Mouse (Mus musculus): Measurements from ENCODE around the gene Dixdc1. TPM values are rescaled to one million over a fixed set of nuclear protein-coding genes. Genes with fewer than 3 reads are reported as not detected.

Gene Dixdc1
- polyA plus RNA-seq (2015; fragmentation: Nextera tagmentation; extraction: Ambion mirVana): 37.8 and 41.0 TPM in 2 replicates

DNA sequence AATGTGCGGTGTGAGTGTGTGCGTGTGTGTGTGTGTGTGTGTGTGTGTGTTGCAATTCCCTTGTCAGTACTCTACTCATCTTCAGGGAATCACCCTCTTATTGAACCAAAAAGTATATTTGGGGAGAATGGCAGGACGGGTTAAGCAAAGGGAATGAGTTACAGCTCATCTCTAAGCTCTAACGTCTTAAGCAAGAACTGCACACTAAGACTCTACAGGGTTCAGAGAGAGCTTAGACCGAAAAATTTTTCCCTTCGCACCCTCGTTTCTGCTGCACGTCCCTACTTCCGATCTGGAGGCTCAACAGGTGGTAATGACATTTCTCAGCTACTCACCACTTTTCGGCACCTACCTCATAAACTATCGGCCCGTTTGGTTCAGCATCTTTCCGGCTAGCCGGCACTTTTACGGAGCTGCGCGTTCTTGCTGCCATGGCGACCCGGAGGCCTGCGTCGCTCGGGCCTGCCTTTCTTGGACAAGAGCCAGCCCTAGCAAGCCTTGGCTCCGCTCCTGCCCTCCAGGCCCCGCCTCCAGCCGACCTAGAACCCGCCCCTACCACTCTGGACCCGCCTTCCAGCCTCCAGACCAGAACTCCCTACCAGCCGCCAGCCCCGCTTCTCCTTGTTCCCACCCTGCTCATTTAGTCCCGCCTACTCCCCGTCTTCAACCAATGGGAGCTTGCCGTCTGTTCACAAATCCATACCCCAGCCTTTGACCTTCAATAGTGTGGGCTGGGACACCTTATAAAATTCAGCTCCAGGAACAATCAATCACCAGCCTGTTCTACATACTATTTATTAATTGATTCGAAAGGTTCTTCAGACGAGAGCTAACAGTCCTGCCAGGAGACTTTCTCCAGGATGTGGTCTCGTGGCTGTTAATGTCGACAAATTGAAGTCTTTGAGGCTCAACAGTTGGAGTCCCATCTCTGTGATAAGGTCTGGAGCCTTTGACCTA is at the start of gene Dixdc1:
Dixdc1 (minus strand) TSS at position 604 of the 957 bp plus-strand sequence.
- H3K4me1 ChIP-seq (ENCODE audit: control insufficient read depth, insufficient read depth, low read length): peaks cover 9% of the 10 kb centered on the region
- WGBS: 13% methylated on average over 36 of the region's 36 CpGs
- H3K9ac ChIP-seq (ENCODE audit: low read depth, low read length): peak within 1 kb of the TSS; percentile 43
- H3K4me3 ChIP-seq (ENCODE audit: low read depth, low read length): peak within 1 kb of the TSS; percentile 42
- no peak within 1 kb of the TSS for H3K27ac ChIP-seq (ENCODE audit: low read length)
- peak; percentile 94 for ATAC-seq
- peak within 1 kb of the TSS; percentile 78 for H3K4me2 ChIP-seq (ENCODE audit: low read length)
- H3K9me3 ChIP-seq (replicated peaks; ENCODE audit: control insufficient read depth, low read length, poor library complexity, severe bottlenecking): no peaks in the 10 kb centered on the region
- H3K36me3 ChIP-seq (ENCODE audit: control insufficient read depth, insufficient read depth, low read length): no peaks in the 10 kb centered on the region
- H3K27me3 ChIP-seq (ENCODE audit: control insufficient read depth, insufficient read depth, low read depth, low read length): no peaks in the 10 kb centered on the region

DNA sequence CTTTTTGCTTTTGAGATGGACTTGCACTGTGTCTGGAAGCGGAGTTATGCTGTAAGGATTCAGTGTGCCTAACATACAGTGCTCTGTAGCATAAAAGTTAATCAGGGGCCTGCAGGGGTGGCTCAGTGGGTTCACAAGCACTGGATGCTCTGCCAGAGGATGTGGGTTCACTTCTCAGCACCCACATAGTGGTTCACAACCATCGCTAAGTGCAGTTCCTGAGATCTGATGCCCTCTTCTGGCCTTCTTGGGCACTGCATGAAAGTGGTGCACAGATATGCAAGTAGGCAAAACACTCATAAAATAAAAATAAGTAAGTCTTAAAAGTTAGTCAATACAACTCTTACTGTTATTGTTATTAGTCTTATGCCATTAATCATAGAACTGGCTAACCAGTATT is 42.8 kb upstream of the Dixdc1 start:
- no peak for ATAC-seq
- WGBS: 70% methylated on average over 2 of the region's 2 CpGs
- Histone ChIP-seq H3K27me3 (ENCODE audit: control insufficient read depth, insufficient read depth, low read depth, low read length) (no peaks in the 10 kb centered on the region), H3K36me3 (ENCODE audit: control insufficient read depth, insufficient read depth, low read length) (peaks cover 39% of the 10 kb centered on the region), H3K4me3 (ENCODE audit: low read depth, low read length) (no peak overlapping the region), H3K9ac (ENCODE audit: low read depth, low read length) (no peak overlapping the region), H3K4me1 (ENCODE audit: control insufficient read depth, insufficient read depth, low read length) (no peaks in the 10 kb centered on the region), H3K4me2 (ENCODE audit: low read length) (no peak overlapping the region), H3K9me3 (replicated peaks; ENCODE audit: control insufficient read depth, low read length, poor library complexity, severe bottlenecking) (no peaks in the 10 kb centered on the region), H3K27ac (ENCODE audit: low read length) (no peak overlapping the region)

DNA sequence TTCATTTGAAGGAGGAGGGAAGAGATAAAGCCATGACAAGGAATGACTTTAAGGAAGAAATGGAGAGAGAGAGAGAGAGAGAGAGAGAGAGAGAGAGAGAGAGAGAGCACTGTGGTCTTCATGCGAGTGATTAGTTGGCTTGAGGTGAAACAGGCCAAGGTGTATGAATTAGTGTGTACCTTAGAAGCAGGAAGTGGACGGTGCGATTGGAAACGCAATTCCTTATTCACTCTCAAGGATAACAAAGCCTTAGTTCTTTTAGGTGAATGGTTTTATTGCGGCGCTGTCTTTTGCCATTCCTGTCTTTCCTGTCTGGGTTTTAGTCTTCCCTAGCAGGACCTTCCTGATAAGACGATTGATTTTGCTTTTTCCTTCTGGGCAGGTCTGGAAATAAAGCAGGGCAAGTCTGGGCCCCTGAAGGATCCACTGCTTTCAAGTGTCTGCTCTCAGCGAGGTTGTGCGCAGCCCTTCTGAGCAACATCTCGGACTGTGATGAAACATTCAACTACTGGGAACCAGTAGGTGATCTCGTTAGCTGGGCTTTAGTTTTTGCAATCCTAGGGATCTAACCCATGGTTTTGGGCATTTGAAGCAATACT is 36.9 kb upstream of the Dixdc1 start:
- Histone ChIP-seq H3K9ac (ENCODE audit: low read depth, low read length) (peak overlapping the region; percentile 89), H3K4me2 (ENCODE audit: low read length) (peak overlapping the region; percentile 75), H3K4me1 (ENCODE audit: control insufficient read depth, insufficient read depth, low read length) (peaks cover 19% of the 10 kb centered on the region), H3K36me3 (ENCODE audit: control insufficient read depth, insufficient read depth, low read length) (peaks cover 14% of the 10 kb centered on the region), H3K27me3 (ENCODE audit: control insufficient read depth, insufficient read depth, low read depth, low read length) (no peaks in the 10 kb centered on the region), H3K4me3 (ENCODE audit: low read depth, low read length) (peak overlapping the region; percentile 82), H3K9me3 (replicated peaks; ENCODE audit: control insufficient read depth, low read length, poor library complexity, severe bottlenecking) (no peaks in the 10 kb centered on the region), H3K27ac (ENCODE audit: low read length) (peak overlapping the region; percentile 92)
- no peak for ATAC-seq
- WGBS: 60% methylated on average over 11 of the region's 11 CpGs

DNA sequence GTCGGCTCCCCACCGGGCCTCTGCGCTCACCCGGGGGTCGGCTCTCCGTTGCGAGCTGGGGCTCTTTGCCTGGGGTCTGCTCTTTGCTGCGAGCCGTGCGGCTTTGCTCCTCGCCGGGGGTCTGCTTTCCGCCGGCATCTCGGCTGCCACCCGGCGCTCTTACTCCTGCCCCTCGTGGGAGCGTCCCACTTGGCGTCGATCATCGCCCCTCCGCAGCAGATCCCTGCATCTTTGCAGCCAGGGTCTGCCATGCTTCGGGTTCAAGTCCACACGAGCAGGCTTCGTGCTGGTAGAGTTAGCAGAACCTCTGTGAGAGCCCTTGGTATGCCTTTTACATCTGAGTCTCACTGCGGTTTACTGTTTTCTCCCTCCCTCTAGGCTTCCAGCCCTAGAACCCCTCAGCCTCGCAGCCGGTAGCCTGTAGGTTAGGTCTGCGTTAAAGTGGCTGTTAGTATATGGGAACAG is 36.4 kb upstream of the Dixdc1 start:
- peaks cover 19% of the 10 kb centered on the region for H3K4me1 ChIP-seq (ENCODE audit: control insufficient read depth, insufficient read depth, low read length)

DNA sequence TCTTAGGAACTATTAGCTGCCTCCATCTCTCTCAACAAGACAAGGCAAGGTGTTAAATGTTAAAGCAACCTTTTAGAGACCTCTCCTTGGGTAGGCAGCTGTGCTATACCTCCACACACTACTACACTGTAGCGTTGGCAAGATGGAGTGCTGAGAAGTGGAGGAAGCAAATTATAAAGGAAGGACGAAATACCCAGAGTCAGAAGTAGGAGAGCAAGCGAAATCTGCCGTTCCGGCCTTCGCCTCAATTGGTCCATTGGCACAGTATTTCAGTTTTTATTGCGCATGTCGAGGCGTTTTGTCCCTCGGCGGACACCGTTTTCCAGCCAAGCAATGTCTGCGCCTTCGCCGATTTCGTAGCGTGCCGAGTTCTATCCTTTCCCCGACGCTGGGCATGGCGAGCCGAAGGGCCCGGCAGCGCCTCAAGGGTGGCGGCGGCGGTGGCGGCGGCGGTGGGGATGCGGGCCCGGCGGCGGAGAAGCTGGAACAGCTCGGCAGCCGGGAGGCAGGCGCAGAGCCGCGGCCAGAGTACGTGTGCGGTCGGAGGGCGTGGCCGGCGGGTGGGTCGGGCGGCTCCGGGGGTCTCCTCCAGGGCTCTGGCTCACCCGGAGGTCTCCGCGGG is 35.8 kb upstream of the Dixdc1 start, which contains the start of the genes Alg9 and 1110032A03Rik:
Alg9 (plus strand) TSS at position 29 of the 622 bp plus-strand sequence.
1110032A03Rik (minus strand) TSS at position 530 of the 622 bp plus-strand sequence.
- H3K27ac ChIP-seq (ENCODE audit: low read length): peak within 1 kb of the TSS; percentile 92
- H3K4me3 ChIP-seq (ENCODE audit: low read depth, low read length): peak within 1 kb of the TSS; percentile 82
- H3K4me2 ChIP-seq (ENCODE audit: low read length): peak within 1 kb of the TSS; percentile 75
- H3K9ac ChIP-seq (ENCODE audit: low read depth, low read length): peak within 1 kb of the TSS; percentile 89
- H3K4me1 ChIP-seq (ENCODE audit: control insufficient read depth, insufficient read depth, low read length): peaks cover 19% of the 10 kb centered on the region
- peak; percentile 80 for ATAC-seq
- H3K27me3 ChIP-seq (ENCODE audit: control insufficient read depth, insufficient read depth, low read depth, low read length): no peaks in the 10 kb centered on the region
- H3K9me3 ChIP-seq (replicated peaks; ENCODE audit: control insufficient read depth, low read length, poor library complexity, severe bottlenecking): no peaks in the 10 kb centered on the region
- under 1% methylated on average over 51 of the region's 51 CpGs for WGBS
- peaks cover 4% of the 10 kb centered on the region; the same call in 1 of the 2 replicates for H3K36me3 ChIP-seq (ENCODE audit: control insufficient read depth, insufficient read depth, low read length)

More for the DNA sequence above, 36.4 kb upstream of the Dixdc1 start:
- Histone ChIP-seq H3K4me2 (ENCODE audit: low read length) (peak overlapping the region; percentile 75), H3K27ac (ENCODE audit: low read length) (peak overlapping the region; percentile 92), H3K27me3 (ENCODE audit: control insufficient read depth, insufficient read depth, low read depth, low read length) (no peaks in the 10 kb centered on the region), H3K9ac (ENCODE audit: low read depth, low read length) (peak overlapping the region; percentile 89), H3K4me3 (ENCODE audit: low read depth, low read length) (peak overlapping the region; percentile 82), H3K36me3 (ENCODE audit: control insufficient read depth, insufficient read depth, low read length) (peaks cover 9% of the 10 kb centered on the region; the same call in 1 of the 2 replicates), H3K9me3 (replicated peaks; ENCODE audit: control insufficient read depth, low read length, poor library complexity, severe bottlenecking) (no peaks in the 10 kb centered on the region)
- peak; percentile 61 for ATAC-seq
- WGBS: under 1% methylated on average over 30 of the region's 30 CpGs

DNA sequence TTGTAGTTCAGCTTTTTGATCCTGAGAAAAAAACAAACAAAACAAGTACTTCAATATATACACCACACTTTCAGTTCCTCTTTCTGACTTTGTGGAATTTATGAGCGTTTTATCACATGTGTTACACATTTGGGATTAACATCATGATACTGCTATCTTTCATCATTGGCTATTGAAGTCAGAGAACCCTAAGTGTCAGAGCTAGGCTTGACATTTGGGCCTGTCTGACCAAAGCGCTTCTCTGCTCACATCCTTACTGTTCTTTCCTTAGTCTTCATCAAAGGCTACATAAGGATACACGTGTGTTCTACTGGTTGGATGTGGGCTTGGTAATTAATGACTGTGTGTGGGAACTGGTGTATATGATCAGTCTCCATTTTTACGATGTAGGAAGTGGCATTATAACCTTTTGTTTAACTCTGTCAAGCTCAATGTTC is 34.7 kb upstream of the Dixdc1 start:
- Histone ChIP-seq H3K27me3 (ENCODE audit: control insufficient read depth, insufficient read depth, low read depth, low read length) (no peaks in the 10 kb centered on the region), H3K9me3 (replicated peaks; ENCODE audit: control insufficient read depth, low read length, poor library complexity, severe bottlenecking) (no peaks in the 10 kb centered on the region), H3K27ac (ENCODE audit: low read length) (no peak overlapping the region; the same call in 1 of the 2 replicates), H3K4me1 (ENCODE audit: control insufficient read depth, insufficient read depth, low read length) (peaks cover 25% of the 10 kb centered on the region), H3K4me2 (ENCODE audit: low read length) (peak overlapping the region; percentile 75), H3K4me3 (ENCODE audit: low read depth, low read length) (0 out of 2 replicates have a peak overlapping the region, but pooled peaks have one; percentile 0), H3K36me3 (ENCODE audit: control insufficient read depth, insufficient read depth, low read length) (no peaks in the 10 kb centered on the region), H3K9ac (ENCODE audit: low read depth, low read length) (no peak overlapping the region)
- no peak for ATAC-seq
- WGBS: 74% methylated on average over 4 of the region's 4 CpGs

DNA sequence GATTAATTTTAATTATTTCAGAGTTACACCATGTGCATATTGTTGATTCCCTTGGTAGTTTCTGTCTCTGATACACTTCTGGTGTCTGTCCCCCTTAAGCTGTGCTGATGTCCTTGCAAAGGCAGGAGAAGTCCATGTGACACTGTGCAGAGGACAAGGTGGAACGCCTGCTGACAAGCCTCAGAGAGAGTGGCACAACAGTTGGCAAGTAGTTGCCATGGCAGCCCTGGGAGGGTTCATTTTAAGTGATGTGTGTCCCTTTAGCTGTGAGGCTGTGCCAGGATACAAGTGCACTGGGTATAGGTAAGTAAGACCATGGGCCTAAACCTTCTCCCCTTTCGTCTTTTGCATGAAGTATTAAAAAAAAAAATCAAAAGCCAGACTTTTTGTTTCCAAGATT is 30.7 kb upstream of the Dixdc1 start:
- Histone ChIP-seq H3K4me1 (ENCODE audit: control insufficient read depth, insufficient read depth, low read length) (peaks cover 29% of the 10 kb centered on the region), H3K36me3 (ENCODE audit: control insufficient read depth, insufficient read depth, low read length) (no peaks in the 10 kb centered on the region), H3K9me3 (replicated peaks; ENCODE audit: control insufficient read depth, low read length, poor library complexity, severe bottlenecking) (no peaks in the 10 kb centered on the region), H3K4me2 (ENCODE audit: low read length) (no peak overlapping the region), H3K27ac (ENCODE audit: low read length) (no peak overlapping the region), H3K27me3 (ENCODE audit: control insufficient read depth, insufficient read depth, low read depth, low read length) (no peaks in the 10 kb centered on the region), H3K9ac (ENCODE audit: low read depth, low read length) (no peak overlapping the region), H3K4me3 (ENCODE audit: low read depth, low read length) (no peak overlapping the region)
- 78% methylated on average over 2 of the region's 2 CpGs for WGBS
- ATAC-seq: no peak

DNA sequence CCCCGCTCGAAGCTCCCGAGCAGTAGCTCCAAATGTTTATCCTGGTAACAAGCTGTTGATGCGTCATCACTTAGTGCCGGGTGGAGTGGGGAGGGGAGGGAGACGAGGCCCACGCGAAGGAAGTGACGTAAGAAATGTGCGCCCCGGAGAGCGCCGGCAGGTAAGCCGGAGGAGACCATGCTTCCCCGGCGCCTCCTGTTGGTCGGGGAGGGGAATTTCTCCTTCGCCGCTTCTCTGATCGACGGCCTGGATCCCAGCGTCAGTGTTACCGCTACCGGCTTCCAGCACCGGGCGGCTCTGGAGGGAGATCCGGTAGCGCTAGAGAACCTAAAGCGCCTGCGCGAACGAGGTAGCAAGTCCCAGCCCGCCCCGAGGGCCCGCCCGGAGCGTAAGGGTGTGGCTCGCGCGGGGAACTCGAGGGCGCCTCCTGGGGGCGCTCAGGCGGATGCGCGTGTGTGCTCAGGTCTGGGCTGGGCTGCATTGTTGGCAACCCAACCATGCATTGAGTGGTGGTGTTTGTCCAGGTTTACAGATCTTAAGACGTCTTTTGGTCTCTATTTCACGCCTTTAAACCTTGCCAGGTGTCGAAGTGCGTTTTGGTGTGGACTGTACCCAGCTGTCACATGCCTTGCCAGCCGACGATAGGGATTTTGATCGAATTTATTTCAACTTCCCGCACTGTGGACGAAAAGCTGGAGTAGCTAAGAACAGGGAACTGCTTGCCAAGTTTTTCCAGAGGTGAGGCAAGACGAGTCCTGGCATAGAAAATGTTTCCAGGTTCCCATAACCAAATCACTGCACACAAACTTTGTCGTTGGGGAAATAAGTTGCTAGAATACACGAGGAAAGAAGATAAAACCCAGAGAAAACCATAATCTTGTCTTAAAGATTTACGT is 29.0 kb upstream of the Dixdc1 start, which contains the start of gene Fdxacb1:
Fdxacb1 (plus strand) TSS at position 130 of the 896 bp plus-strand sequence.
- H3K9ac ChIP-seq (ENCODE audit: low read depth, low read length): peak within 1 kb of the TSS; percentile 81
- peak within 1 kb of the TSS; percentile 61 for H3K4me3 ChIP-seq (ENCODE audit: low read depth, low read length)
- 4% methylated on average over 59 of the region's 59 CpGs for whole genome bisulfite sequencing
- peak; percentile 92 for ATAC-seq
- H3K9me3 ChIP-seq (replicated peaks; ENCODE audit: control insufficient read depth, low read length, poor library complexity, severe bottlenecking): no peaks in the 10 kb centered on the region
- H3K27ac ChIP-seq (ENCODE audit: low read length): peak within 1 kb of the TSS; percentile 93
- H3K4me2 ChIP-seq (ENCODE audit: low read length): peak within 1 kb of the TSS; percentile 71
- H3K27me3 ChIP-seq (ENCODE audit: control insufficient read depth, insufficient read depth, low read depth, low read length): no peaks in the 10 kb centered on the region
- no peaks in the 10 kb centered on the region for H3K36me3 ChIP-seq (ENCODE audit: control insufficient read depth, insufficient read depth, low read length)
- H3K4me1 ChIP-seq (ENCODE audit: control insufficient read depth, insufficient read depth, low read length): peaks cover 19% of the 10 kb centered on the region

Measured in midbrain, embryonic 16.5 days (tissue).